Mouse (Mus musculus) adrenal gland, adult 8-10 months (tissue): Measurements from ENCODE around the gene Hist2h2ac. TPM values are rescaled to one million over a fixed set of nuclear protein-coding genes. Genes with fewer than 3 reads are reported as not detected.
"Not testable (repeated sequence)": the region's sequence is repeated elsewhere in the genome, so short reads cannot be mapped to it uniquely, and the experiment has no call there.

ENCODE experiments used
- DNase-seq: peaks from one replicate; pipeline ENCODE4 v3.0.0; 2022
- microRNA-seq, 2 experiments: library from miRNA; unstranded; fragments of <30 nt; microRNA quantifications; one replicate each; pipeline ENCODE4 v1.2.0; 2022
- total RNA-seq, 4 experiments: library from RNA; stranded (reverse); gene quantifications; 2 replicates each; pipeline ENCODE4 v1.2.4; 2022

The Hist2h2ac gene
- total RNA-seq, 4 experiments from 2014 or later, result 53.1 to 90.6 (median 58.9) TPM

DNA sequence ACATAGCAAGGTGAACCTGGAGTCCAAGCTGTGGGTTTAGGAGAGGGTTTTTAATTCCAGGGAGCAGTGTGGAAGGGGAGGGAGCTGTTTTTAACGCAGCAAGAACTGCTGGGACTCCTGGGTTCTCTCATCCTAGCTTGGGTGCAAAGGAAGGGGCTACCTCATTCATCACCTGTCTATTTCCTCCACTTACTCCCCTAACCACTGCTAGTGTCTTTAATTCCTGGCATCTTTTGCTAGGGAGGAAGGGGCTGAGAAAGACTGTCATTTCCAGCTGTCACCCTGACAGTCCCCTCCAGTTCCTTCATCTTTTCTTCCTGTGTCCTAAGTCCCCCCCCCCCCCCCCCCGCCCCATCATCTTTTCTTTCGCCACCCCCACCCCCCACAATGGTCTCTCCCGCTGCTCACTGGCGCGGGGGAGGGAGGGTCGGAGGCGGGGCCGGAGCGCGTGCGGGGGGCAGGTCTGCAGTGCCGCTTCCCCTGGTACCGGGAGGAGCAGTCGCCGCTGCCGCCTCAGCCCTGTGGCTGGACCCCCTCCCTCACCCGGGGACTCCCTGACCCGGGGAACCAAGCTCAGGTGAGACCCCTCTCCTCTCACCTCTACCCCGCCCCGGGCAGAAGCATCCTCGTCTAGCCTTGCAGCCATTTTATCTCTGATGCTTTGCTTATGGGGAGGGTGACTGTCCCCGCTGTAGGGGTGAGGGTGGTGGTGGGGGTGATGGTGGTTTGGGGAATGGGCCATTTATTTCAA, 39.8 kb downstream of the Hist2h2ac start, which contains the start of gene Sv2a:
TSS of gene Sv2a (plus strand) at position 425 of the 751 bp plus-strand sequence.
- no peak for DNase-seq

GRCm38 (mm10) chr3:96179531-96179930, 41.1 kb downstream of the Hist2h2ac start:
- DNase-seq, result no peak

- DNase-seq, result no peak
Observed at GRCm38 (mm10) chr3:96178902-96179301, 41.8 kb downstream of the Hist2h2ac start.

- no peak for DNase-seq
Observed at GRCm38 (mm10) chr3:96178427-96178826, 42.3 kb downstream of the Hist2h2ac start.

- DNase-seq, result no peak
Observed at GRCm38 (mm10) chr3:96175251-96175650, 45.4 kb downstream of the Hist2h2ac start.

DNA sequence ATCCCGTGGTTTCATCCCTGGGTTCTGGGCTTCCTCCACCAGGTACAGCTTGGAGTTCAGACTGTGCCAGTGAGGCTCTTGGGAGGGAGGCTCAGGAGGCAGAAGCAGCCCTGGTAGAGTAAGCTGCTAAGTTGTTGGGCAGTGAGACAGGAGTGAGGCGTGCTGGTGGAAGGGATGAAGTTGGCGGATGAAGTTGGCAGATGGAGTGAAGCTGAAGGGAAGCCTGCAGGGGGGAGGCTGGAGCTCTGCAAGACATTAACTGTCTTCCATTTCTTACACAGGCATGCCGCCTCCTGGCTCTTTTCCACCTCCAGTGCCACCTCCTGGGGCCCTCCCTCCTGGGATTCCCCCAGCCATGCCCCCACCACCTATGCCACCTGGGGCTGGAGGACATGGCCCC, 46.6 kb downstream of the Hist2h2ac start:
- not testable (repeated sequence) for DNase-seq

GRCm38 (mm10) chr3:96173185-96173584, 47.5 kb downstream of the Hist2h2ac start:
- DNase-seq, result no peak

DNA sequence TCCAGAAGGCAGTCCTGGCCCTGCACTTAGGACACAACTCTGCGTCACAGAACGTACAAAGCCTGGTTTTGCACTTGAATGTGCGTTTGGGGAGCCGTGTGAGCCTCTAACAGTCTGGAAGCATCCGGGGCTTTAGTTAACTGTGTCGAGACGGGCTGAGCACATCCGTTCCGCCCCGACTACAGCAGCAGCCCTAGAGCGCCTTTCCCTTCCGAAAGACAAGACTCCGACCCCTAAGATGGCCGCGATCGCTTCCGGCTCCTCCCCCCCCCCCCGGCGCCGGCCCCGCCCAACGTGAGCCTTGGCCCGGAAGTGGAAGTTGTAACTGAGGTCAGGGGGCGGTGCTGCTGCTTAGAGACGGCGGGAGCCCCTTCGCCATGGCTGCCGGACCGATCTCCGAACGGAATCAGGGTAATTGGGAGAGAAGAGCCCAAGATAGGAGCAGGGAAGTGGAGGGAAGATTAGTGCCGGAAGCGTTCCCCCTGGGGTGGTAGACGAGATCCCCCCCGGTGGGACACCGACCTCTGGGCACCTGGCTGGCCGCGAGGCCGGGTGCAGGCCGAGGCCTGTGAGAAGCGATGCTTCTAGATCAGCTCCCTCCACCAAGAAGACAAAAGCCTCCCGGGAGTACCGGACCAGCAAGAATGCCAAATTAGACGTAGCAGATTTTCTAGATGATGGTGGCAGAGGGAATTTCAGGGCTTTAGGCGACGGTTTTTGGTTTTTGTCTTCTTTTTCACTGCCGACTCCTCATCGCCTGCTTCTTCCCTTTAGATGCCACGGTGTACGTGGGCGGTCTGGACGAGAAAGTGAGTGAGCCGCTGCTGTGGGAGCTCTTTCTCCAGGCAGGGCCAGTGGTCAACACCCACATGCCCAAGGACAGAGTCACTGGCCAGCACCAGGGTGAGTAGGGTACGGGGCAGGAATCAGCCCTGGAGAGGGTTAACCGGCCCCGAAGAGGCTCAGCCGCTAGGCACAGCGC, 48.2 kb downstream of the Hist2h2ac start, which contains the start of gene Sf3b4:
TSS of gene Sf3b4 (plus strand) at position 136 of the 982 bp plus-strand sequence.
- DNase-seq, result peak; percentile 77

DNA sequence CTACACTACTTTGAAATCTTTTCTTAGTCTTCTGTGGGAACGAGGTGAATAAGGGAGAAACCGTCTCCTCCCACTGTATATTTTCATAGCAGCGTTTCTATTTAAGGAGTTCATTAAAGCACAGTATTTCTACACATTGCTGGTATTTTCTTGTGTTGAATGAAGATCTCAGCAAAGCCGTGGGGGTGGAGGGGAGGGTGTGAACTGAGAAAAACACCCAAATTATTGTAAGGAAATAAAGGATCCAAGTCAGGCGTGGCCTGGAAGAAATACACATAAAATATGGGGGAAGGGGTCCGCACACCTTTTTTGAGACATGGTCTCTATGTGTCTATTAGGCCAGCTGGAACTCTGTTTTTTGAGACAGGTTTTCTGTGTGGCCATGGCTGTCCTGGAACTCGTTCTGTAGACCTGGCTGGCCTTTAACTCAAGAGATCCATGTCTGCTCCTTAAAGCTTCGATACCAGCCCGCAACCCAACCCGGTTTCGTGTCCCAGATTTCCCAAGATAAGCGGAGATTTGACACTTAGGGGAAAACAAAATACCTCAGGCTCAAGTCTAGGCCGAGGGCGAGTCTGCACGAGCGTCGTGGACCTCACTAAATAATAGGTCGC, 49.0 kb downstream of the Hist2h2ac start:
- no peak for DNase-seq

- DNase-seq, result no peak
Observed at GRCm38 (mm10) chr3:96170976-96171545, 49.6 kb downstream of the Hist2h2ac start.

Small RNAs within 50 kb of the gene (microRNA-seq; reads per million reads assigned to microRNA genes)
- gene Gm44492 (0 to 0.17 reads per million in 2 experiments), gene Gm47311 (0 reads per million in 2 experiments), gene Gm47313 (0 reads per million in 2 experiments)

Other genes with a start within 250 kb of the Hist2h2ac start
- gene Plekho1, start 224.9 kb downstream of the Hist2h2ac start, total RNA-seq, result 10 to 100 TPM; 16.8 to 33.6 (median 28.7) TPM
- 10 to 100 TPM; 29.7 to 49.0 (median 34.9) TPM for gene Vps45, start 162.4 kb downstream of the Hist2h2ac start, total RNA-seq
- gene Otud7b, start 116.4 kb downstream of the Hist2h2ac start, total RNA-seq, result 10 to 100 TPM; 37.8 to 55.2 (median 47.2) TPM
- 10 to 100 TPM; 14.7 to 70.7 (median 43.7) TPM for gene Mtmr11, start 58.9 kb downstream of the Hist2h2ac start, total RNA-seq
- gene Sf3b4, start 48.5 kb downstream of the Hist2h2ac start, total RNA-seq, result 10 to 100 TPM; 46.8 to 59.3 (median 50.8) TPM
- 10 to 100 TPM in 3 of 4 experiments, 1 to 10 TPM in 1; 9.4 to 16.7 (median 13.6) TPM for gene Sv2a, start 39.7 kb downstream of the Hist2h2ac start, total RNA-seq
- gene Bola1, start 1.2 kb downstream of the Hist2h2ac start, total RNA-seq, result 10 to 100 TPM; 24.2 to 48.0 (median 33.0) TPM
- 1 to 10 TPM; 4.8 to 9.2 (median 9.0) TPM for gene Hist2h2ab, start 1.0 kb downstream of the Hist2h2ac start, total RNA-seq
- 10 to 100 TPM; 13.8 to 27.3 (median 25.2) TPM for gene Hist2h2be, start 239 bp upstream of the Hist2h2ac start, total RNA-seq
- gene Hist2h3c2, start 18.2 kb upstream of the Hist2h2ac start, total RNA-seq, result 10 to 100 TPM; 13.0 to 27.9 (median 18.2) TPM
- gene Hist2h2aa2, start 19.4 kb upstream of the Hist2h2ac start, total RNA-seq, result 100 to 1,000 TPM; 483 to 517 (median 507) TPM
- gene Hist2h2aa1, start 24.6 kb upstream of the Hist2h2ac start, total RNA-seq, result 10 to 100 TPM; 14.1 to 18.6 (median 17.5) TPM
- not detected for gene Hist2h3c1, start 25.8 kb upstream of the Hist2h2ac start, total RNA-seq
- 10 to 100 TPM; 27.4 to 37.9 (median 32.5) TPM for gene Hist2h4, start 42.4 kb upstream of the Hist2h2ac start, total RNA-seq
- 100 to 1,000 TPM in 1 of 4 experiments, 10 to 100 TPM in 3; 50.3 to 108 (median 73.7) TPM for gene Hist2h3b, start 47.8 kb upstream of the Hist2h2ac start, total RNA-seq
- 100 to 1,000 TPM in 1 of 4 experiments, 10 to 100 TPM in 3; 70.8 to 139 (median 88.2) TPM for gene Hist2h2bb, start 48.9 kb upstream of the Hist2h2ac start, total RNA-seq
- 1 to 10 TPM; 2.2 to 4.3 (median 3.3) TPM for gene Fcgr1, start 73.1 kb upstream of the Hist2h2ac start, total RNA-seq
- not detected for gene BC107364, start 231.4 kb upstream of the Hist2h2ac start, total RNA-seq